Mouse (Mus musculus) thymus, adult 2 months (tissue): ENCODE measurements around the gene Arpc3. TPM values are rescaled to one million over a fixed set of nuclear protein-coding genes. Genes with fewer than 3 reads are reported as not detected.

ENCODE experiments used
- DNase-seq: peaks from one replicate; pipeline ENCODE4 v3.0.0; 2021
- H3K27ac ChIP-seq: fragments of 200-500 bp; 2 replicates; pipeline ENCODE4 v1.5.1; 2012; ENCODE audit warnings: low read length, control low read depth; ENCODE audit not compliant: control insufficient read depth, insufficient read depth
- H3K27me3 ChIP-seq: fragments of 200-500 bp; 2 replicates; pipeline ENCODE4 v1.6.1; 2012; ENCODE audit warnings: mild to moderate bottlenecking, low read length, moderate library complexity, mixed read lengths; ENCODE audit not compliant: control insufficient read depth, insufficient read depth
- H3K36me3 ChIP-seq: fragments of 200-500 bp; 2 replicates; pipeline ENCODE4 v1.6.1; 2012; ENCODE audit warnings: mild to moderate bottlenecking, low read length, moderate library complexity; ENCODE audit not compliant: control insufficient read depth, insufficient read depth
- H3K4me1 ChIP-seq: fragments of 200-500 bp; replicated peaks from 2 replicates; pipeline ENCODE4 v1.6.1; 2012; ENCODE audit warnings: low read length; ENCODE audit not compliant: control insufficient read depth, insufficient read depth
- H3K4me3 ChIP-seq: fragments of 200-500 bp; 2 replicates; pipeline ENCODE4 v1.5.1; 2012; ENCODE audit warnings: mild to moderate bottlenecking, low read length, control low read depth, moderate library complexity; ENCODE audit not compliant: control insufficient read depth, insufficient read depth
- CTCF ChIP-seq: fragments of 200-500 bp; IDR thresholded peaks from 2 replicates; pipeline ENCODE4 v1.5.1; 2012; ENCODE audit warnings: mild to moderate bottlenecking, control low read depth, low read length, moderate library complexity, borderline replicate concordance; ENCODE audit not compliant: control insufficient read depth, poor library complexity, insufficient read depth; ENCODE audit errors: extremely low read depth
- POLR2A ChIP-seq: fragments of 200-500 bp; IDR thresholded peaks from 2 replicates; pipeline ENCODE4 v1.6.1; 2012; ENCODE audit warnings: mild to moderate bottlenecking, low read length, control low read depth, moderate library complexity; ENCODE audit not compliant: control insufficient read depth, poor library complexity, insufficient read depth; ENCODE audit errors: extremely low read depth
- WGBS: fragments of 180-500 bp; shearing (Covaris S2); methylation state at CpG from one replicate; pipeline ENCODE4 v1.1.7; 2018; 5-methylcytosine and 5-hydroxymethylcytosine counted together
- polyA plus RNA-seq: library from polyadenylated mRNA; depleted of rRNA; stranded (reverse); fragments of >200 nt; gene quantifications from 2 replicates; pipeline ENCODE4 v1.2.3, GENCODE M21; 2012

Gene Arpc3
- polyA plus RNA-seq, 1 experiment = 224 TPM

- no peak overlapping the region for H3K27ac ChIP-seq
- peaks cover 44% of the 10 kb centered on the region for H3K36me3 ChIP-seq
- no peak for DNase-seq
- no peaks in the 10 kb centered on the region for H3K27me3 ChIP-seq
- TF ChIP-seq POLR2A (no peak), CTCF (no peak)
- H3K4me3 ChIP-seq = no peak overlapping the region
- 96% methylated on average over 11 of the region's 11 CpGs for WGBS
- H3K4me1 ChIP-seq = no peaks in the 10 kb centered on the region
These were observed 53.5 kb downstream of the Arpc3 start for GRCm38 (mm10) chr5:122445051-122445610.

- Histone ChIP-seq H3K27ac (no peak overlapping the region), H3K36me3 (peaks cover 16% of the 10 kb centered on the region), H3K4me3 (no peak overlapping the region), H3K4me1 (no peaks in the 10 kb centered on the region), H3K27me3 (no peaks in the 10 kb centered on the region)
- 95% methylated on average over 8 of the region's 8 CpGs for WGBS
- TF ChIP-seq CTCF = no peak
- no peak for TF ChIP-seq POLR2A
- DNase-seq = no peak
These were observed 56.2 kb downstream of the Arpc3 start for GRCm38 (mm10) chr5:122447857-122448256.

GRCm38 (mm10) chr5:122448869-122449268 lies 57.2 kb downstream of the Arpc3 start:
- Histone ChIP-seq H3K36me3 (peaks cover 14% of the 10 kb centered on the region), H3K27ac (no peak overlapping the region), H3K27me3 (no peaks in the 10 kb centered on the region), H3K4me3 (no peak overlapping the region), H3K4me1 (no peaks in the 10 kb centered on the region)
- WGBS = 92% methylated on average over 5 of the region's 5 CpGs
- no peak for TF ChIP-seq POLR2A
- TF ChIP-seq CTCF = no peak
- no peak for DNase-seq

- H3K4me3 ChIP-seq = no peak overlapping the region
- no peaks in the 10 kb centered on the region for H3K27me3 ChIP-seq
- H3K4me1 ChIP-seq = no peaks in the 10 kb centered on the region
- H3K27ac ChIP-seq = no peak overlapping the region
- 93% methylated on average over 7 of the region's 7 CpGs for WGBS
- H3K36me3 ChIP-seq = peaks cover 13% of the 10 kb centered on the region
- TF ChIP-seq CTCF (no peak), POLR2A (no peak)
- no peak for DNase-seq
These were observed 58.3 kb downstream of the Arpc3 start for GRCm38 (mm10) chr5:122449946-122450345.

GRCm38 (mm10) chr5:122450913-122451317 lies 59.2 kb downstream of the Arpc3 start:
- H3K4me1 ChIP-seq = no peaks in the 10 kb centered on the region
- H3K36me3 ChIP-seq = peaks cover 22% of the 10 kb centered on the region
- WGBS = 91% methylated on average over 5 of the region's 5 CpGs
- TF ChIP-seq CTCF = no peak
- TF ChIP-seq POLR2A = no peak
- no peaks in the 10 kb centered on the region for H3K27me3 ChIP-seq
- no peak overlapping the region for H3K4me3 ChIP-seq
- DNase-seq = no peak
- no peak overlapping the region for H3K27ac ChIP-seq

GRCm38 (mm10) chr5:122451324-122451723 lies 59.6 kb downstream of the Arpc3 start:
- 92% methylated on average over 5 of the region's 5 CpGs for WGBS
- H3K27me3 ChIP-seq = no peaks in the 10 kb centered on the region
- no peak for TF ChIP-seq CTCF
- no peak overlapping the region for H3K27ac ChIP-seq
- no peak overlapping the region for H3K4me3 ChIP-seq
- no peaks in the 10 kb centered on the region for H3K4me1 ChIP-seq
- peaks cover 25% of the 10 kb centered on the region for H3K36me3 ChIP-seq
- DNase-seq = no peak

GRCm38 (mm10) chr5:122452194-122452593 lies 60.5 kb downstream of the Arpc3 start:
- Histone ChIP-seq H3K36me3 (peaks cover 29% of the 10 kb centered on the region), H3K27ac (no peak overlapping the region), H3K4me3 (no peak overlapping the region), H3K27me3 (no peaks in the 10 kb centered on the region), H3K4me1 (no peaks in the 10 kb centered on the region)
- 93% methylated on average over 7 of the region's 7 CpGs for WGBS
- no peak for DNase-seq
- TF ChIP-seq POLR2A (no peak), CTCF (no peak)
